Mouse (Mus musculus): ENCODE measurements around the gene Rpl7a.
A peak's percentile ranks its signal among the peaks of the same experiment; 100 is the strongest.

Gene Rpl7a

GRCm38 (mm10) chr2:26913416-26914147, 3.0 kb downstream of the Rpl7a start:
- peak in 1 of 2 experiments; percentile 34 for DNase-seq (ENCODE audit: inconsistent age in 2 of 2, low spot score in 1 of 2)

GRCm38 (mm10) chr2:26914148-26914941, 3.8 kb downstream of the Rpl7a start:
- DNase-seq (ENCODE audit: inconsistent age in 2 of 2, low spot score in 1 of 2) = peak in 1 of 2 experiments; percentile 27

- peak; percentile 89 to 96 for DNase-seq (ENCODE audit: inconsistent age in 2 of 2, low spot score in 1 of 2)
These were observed 5.6 kb downstream of the Rpl7a start, which contains the start of the genes Surf2 and Surf1 for GRCm38 (mm10) chr2:26915927-26916728. Gene Surf2, plus strand, starts transcription at chr2:26916367. Gene Surf1, minus strand, starts transcription at chr2:26916530.

GRCm38 (mm10) chr2:26916738-26917137, 6.2 kb downstream of the Rpl7a start:
- DNase-seq (ENCODE audit: inconsistent age in 2 of 2, low spot score in 1 of 2) = no peak

- peak; percentile 59 to 78 for DNase-seq (ENCODE audit: inconsistent age in 2 of 2, low spot score in 1 of 2)
These were observed 9.1 kb downstream of the Rpl7a start for GRCm38 (mm10) chr2:26919684-26920083.

- peak in 1 of 2 experiments; percentile 53 for DNase-seq (ENCODE audit: inconsistent age in 2 of 2, low spot score in 1 of 2)
These were observed 9.8 kb downstream of the Rpl7a start for GRCm38 (mm10) chr2:26920190-26920855.

GRCm38 (mm10) chr2:26921784-26922183, 11.2 kb downstream of the Rpl7a start:
- DNase-seq (ENCODE audit: inconsistent age in 2 of 2, low spot score in 1 of 2) = peak; percentile 75 to 86

GRCm38 (mm10) chr2:26927745-26928476, 17.3 kb downstream of the Rpl7a start:
- DNase-seq (ENCODE audit: inconsistent age in 2 of 2, low spot score in 1 of 2) = peak in 1 of 2 experiments; percentile 45

GRCm38 (mm10) chr2:26930390-26930789, 19.8 kb downstream of the Rpl7a start:
- peak; percentile 75 to 93 for DNase-seq (ENCODE audit: inconsistent age in 2 of 2, low spot score in 1 of 2)

- DNase-seq (ENCODE audit: inconsistent age in 2 of 2, low spot score in 1 of 2) = peak in 1 of 2 experiments; percentile 68
These were observed 22.1 kb downstream of the Rpl7a start for GRCm38 (mm10) chr2:26932473-26933303.

GRCm38 (mm10) chr2:26933304-26934055, 22.9 kb downstream of the Rpl7a start, which contains the start of the genes Surf4 and Stkld1:
Gene Surf4, minus strand, starts transcription at chr2:26933928.
Gene Stkld1, plus strand, starts transcription at chr2:26934047.
- DNase-seq (ENCODE audit: inconsistent age in 2 of 2, low spot score in 1 of 2) = peak; percentile 97

- peak in 1 of 2 experiments; percentile 38 for DNase-seq (ENCODE audit: inconsistent age in 2 of 2, low spot score in 1 of 2)
These were observed 24.7 kb downstream of the Rpl7a start for GRCm38 (mm10) chr2:26935286-26935685.

- DNase-seq (ENCODE audit: inconsistent age in 2 of 2, low spot score in 1 of 2) = peak in 1 of 2 experiments; percentile 66
These were observed 25.9 kb downstream of the Rpl7a start for GRCm38 (mm10) chr2:26936425-26936824.

GRCm38 (mm10) chr2:26941539-26941938, 31.0 kb downstream of the Rpl7a start:
- DNase-seq (ENCODE audit: inconsistent age in 2 of 2, low spot score in 1 of 2) = no peak

- no peak for DNase-seq (ENCODE audit: inconsistent age in 2 of 2, low spot score in 1 of 2)
These were observed 32.7 kb downstream of the Rpl7a start for GRCm38 (mm10) chr2:26943253-26943652.

- no peak for DNase-seq (ENCODE audit: inconsistent age in 2 of 2, low spot score in 1 of 2)
These were observed 39.8 kb downstream of the Rpl7a start for GRCm38 (mm10) chr2:26950411-26950810.

- peak in 1 of 2 experiments; percentile 71 for DNase-seq (ENCODE audit: inconsistent age in 2 of 2, low spot score in 1 of 2)
These were observed 40.9 kb downstream of the Rpl7a start for GRCm38 (mm10) chr2:26951346-26951905.

- no peak for DNase-seq (ENCODE audit: inconsistent age in 2 of 2, low spot score in 1 of 2)
These were observed 41.6 kb downstream of the Rpl7a start for GRCm38 (mm10) chr2:26952193-26952592.
